Mouse (Mus musculus): ENCODE results near the gene Ei24.

DNA sequence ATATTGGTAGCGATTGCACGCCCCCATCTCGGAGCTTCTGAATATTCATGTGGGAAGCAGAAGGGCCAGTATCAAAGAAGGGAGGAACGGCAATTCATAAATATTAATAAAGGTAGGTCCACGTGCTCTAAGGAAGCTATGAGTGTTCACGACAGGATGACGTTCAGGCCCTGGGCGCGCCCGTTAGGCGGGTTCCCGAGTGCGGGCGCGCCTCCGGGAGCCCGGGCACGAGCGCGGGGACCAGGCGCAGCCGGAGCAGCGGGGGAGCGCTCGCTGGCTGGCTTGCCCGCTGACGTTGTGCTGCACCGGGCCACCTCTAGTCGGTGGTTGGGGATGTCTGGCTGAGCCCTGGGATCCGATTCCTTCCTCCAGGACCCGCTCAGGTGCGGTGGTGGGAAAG lies 35.3 kb upstream of the Ei24 start:
- TF ChIP-seq CTCF (IDR thresholded peaks at IDR 0.05; ENCODE audit: extremely low read depth, insufficient read depth, low read length) (no peak), POLR2A (IDR thresholded peaks at IDR 0.05; ENCODE audit: extremely low read depth, insufficient read depth, low read length) (peak; percentile 89)

Data from cortical plate, adult 2 months (tissue).